Mouse (Mus musculus): ENCODE measurements at regions not wholly inside any gene's neighbourhood (a gene's known extent, or its start where the extent isn't known, plus 50 kb on each side); places are given as distances from the start of the nearest gene placed in this dataset.
A peak's percentile ranks its signal among the peaks of the same experiment; 100 is the strongest.
"Not testable (repeated sequence)": the region's sequence is repeated elsewhere in the genome, so short reads cannot be mapped to it uniquely, and the experiment has no call there.

- DNase-seq: not testable (repeated sequence)
Observed at GRCm38 (mm10) chr12:3188734-3189275, 121.0 kb downstream of the Rab10 start.

DNA sequence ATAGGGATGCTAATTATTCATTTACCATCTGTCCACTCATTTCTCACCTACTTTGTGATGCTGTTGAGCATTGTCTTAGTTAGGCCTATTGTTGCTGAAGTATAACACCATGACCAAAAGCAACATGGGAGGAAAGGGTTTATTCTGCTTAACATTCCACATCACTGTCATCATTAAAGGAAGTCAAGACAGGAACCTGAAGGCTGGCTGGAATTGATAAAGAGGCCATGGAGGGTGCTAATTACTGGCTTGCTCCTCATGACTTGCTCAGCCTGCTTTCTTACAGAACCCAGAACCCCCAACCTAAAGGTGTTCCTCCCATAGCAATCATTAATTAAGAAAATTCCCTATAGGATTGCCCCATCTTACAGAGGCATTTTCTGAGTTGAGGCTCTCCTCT is 121.6 kb downstream of the Rab10 start:
- DNase-seq: no peak

- DNase-seq: no peak
Observed at GRCm38 (mm10) chr12:3173325-3173724, 136.4 kb downstream of the Rab10 start.

DNA sequence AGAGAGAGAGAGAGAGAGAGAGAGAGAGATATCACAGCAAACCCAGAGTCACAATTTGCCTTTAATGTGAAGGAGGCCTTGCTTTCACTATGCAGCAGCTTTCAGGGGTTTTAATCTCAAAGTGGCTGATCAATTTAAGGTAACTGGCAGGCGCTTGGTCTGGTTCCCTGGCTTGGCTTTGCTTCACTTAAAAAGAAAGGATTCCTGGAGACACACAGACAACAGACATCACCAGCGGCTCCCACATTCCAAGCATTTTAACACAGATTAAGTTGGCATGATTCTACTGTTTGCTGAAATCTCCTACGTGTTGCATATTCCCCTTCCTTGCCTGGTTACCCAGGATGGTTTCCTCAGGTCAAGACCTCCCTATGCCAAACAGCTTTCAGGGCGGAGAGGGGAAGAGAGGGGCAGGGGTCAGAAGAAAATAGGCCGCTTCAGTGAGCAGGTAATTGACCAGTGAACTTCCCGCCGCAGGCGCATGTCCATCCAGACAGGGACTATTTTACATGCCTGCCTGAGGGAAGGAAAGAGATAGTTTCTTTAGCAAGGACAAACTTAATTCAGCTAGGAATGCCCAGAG is 140.0 kb downstream of the Rab10 start:
- not testable (repeated sequence) for DNase-seq

GRCm38 (mm10) chr12:3161666-3162065 is 148.1 kb downstream of the Rab10 start:
- not testable (repeated sequence) for DNase-seq

DNA sequence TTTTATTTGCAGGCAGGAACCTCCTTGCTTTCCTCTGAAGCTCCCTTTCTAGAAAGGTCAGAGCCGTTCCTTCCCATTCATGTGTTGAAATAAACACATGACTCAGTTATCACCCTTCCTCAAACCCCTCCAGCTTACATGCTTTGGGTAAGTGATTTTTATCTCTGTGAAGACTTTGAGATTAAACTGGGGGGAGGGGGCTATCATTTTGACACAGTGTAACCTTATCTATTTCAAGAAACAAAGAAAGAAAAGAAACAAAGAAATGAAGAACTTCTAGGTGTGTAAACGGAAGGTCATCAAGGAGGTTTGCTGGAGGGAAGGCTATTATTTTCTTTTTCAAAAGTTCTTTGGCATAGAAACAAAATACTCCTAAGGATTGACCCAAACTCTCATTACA is 151.0 kb downstream of the Rab10 start:
- DNase-seq: not testable (repeated sequence)

DNA sequence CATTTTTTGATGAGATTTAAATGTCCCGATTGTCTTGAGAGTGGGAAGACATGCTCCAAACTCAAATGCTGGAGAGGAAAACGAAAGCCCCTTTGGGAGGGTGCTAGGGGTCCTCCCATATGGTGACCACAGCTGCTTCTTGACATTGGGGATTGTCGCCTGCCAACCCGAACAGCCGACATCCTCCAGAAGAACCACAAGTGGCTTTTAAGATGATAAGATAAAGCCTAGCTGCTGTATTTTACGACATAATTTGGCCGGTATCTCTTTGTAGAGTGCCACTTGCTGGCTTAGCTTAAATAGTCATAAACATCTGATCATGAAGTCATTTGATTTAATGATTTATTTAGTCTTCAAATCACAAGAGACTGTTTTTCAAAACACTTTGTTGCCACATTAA is 156.1 kb downstream of the Rab10 start:
- DNase-seq: not testable (repeated sequence)

GRCm38 (mm10) chr12:3132553-3132952 is 177.2 kb downstream of the Rab10 start:
- not testable (repeated sequence) for DNase-seq

DNA sequence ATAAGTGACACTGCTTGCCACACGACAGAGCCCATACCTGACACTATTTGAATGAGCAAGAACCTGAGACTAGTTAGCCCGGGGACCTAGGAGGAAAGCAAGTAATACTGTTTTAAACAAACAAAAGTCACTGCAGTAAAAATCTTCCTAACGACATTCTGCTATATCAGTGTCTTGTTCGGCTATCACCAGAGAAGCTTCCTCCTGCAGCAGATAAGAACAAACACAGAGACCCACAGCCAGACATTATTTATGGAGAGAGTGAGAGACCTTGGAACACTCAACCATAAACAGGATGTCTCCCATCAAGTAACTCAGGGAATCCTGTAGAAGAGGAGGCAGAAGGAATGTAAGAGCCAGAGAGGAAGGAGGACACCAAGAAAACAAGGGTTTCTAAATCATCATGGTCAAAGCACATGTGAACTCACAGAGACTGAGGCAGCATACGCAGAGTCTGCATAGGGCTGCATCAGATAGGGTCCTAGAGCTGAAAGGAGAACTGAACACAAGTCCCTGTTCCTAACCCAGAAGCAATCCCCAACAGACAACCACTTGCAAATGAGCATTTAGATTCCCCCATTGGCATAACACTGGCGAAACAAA is 178.5 kb downstream of the Rab10 start:
- not testable (repeated sequence) for DNase-seq

- not testable (repeated sequence) for DNase-seq
Observed at GRCm38 (mm10) chr12:3127336-3127735, 182.4 kb downstream of the Rab10 start.

- no peak for DNase-seq
Observed at GRCm38 (mm10) chr12:3124036-3124435, 185.7 kb downstream of the Rab10 start.

DNA sequence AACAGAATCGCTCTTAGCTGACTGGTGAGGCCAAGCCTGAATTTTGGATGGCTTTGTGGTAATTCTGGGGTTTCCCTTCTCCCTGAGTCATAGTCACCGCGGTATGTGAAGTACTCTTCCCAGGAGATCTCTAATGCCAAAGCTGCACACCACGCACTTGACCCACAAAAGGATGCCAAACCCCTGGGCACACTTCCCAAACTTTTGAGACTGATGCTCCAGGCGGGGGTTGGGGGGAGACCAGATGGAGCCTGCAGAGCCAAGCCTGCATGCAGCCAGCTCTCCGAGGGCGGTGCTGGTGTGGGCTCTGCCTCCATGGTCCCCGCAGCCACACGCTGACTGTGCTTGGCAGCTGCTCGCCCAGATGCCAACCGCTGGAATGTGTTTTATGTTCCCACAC is 199.2 kb downstream of the Rab10 start:
- DNase-seq: not testable (repeated sequence)

DNA sequence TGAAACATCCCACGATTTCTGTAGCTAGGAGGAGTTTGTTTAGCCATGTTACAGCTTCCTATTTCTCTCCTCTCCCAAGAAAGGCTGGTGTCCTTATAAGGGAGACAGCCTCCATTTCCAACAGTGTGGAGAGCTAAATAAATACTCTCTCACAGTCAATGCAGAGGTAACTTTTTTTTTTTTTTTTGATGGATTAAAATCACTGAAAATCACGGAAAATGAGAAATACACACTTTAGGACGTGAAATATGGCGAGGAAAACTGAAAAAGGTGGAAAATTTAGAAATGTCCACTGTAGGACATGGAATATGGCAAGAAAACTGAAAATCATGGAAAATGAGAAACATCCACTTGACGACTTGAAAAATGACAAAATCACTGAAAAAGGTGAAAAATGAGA is 200.1 kb downstream of the Rab10 start:
- DNase-seq: peak; percentile 45

DNA sequence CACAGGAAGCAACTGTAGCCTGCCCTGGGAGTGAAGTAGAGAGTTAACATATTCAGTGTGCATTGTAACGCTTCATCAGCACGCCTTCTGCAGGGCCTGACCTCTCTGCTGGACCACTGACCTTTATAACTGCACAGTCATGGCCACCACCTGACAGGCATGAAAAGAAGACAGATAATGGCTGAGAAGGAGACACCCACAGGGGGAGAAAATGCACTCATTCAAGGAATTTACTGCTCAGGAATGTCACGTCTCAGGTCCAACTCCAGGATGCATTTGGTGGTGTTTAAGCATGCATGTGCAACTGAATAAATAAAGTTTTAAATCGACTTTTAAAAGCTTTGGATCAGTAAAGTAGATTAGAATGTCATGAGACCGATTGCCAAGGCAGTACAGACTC is 207.8 kb downstream of the Rab10 start:
- not testable (repeated sequence) for DNase-seq

DNA sequence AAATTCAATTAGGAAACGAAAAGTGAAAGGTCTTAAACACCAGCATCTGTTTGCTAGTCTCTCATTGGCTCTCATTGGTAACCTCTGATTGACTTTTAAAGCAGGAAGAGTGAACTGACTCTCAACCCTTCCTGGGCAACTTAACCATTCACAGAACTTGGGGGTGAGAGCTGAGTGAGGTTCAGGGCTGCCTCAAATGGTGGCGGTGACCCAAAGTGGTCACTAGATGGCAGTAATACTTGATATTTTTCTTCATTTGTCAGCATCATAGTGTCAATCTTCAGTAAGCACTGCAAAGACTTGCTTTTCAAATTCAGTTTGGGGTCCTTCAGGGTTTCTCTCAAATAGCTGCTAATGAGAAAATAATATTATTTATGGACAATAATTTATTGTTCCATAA is 211.6 kb downstream of the Rab10 start:
- DNase-seq: peak; percentile 19

DNA sequence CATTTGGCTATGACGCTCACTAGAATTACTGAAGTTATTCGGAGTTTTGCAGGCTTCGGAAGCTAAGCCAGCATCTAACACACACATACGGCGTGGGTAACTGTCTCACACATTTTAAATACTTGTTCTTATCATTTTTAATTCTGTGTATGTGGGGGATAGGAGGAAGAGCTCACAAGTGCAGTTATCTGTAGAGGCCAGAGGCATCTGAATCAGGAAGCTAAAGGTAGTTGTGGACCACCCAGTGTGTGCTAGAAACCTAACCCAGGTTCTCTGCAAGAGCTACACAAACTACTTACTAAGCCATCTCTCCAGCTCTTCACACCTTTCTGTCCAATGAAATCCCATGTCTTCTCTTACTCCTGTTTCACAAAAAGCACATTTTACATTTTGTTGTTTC is 215.3 kb downstream of the Rab10 start:
- DNase-seq: no peak

- not testable (repeated sequence) for DNase-seq
Observed at GRCm38 (mm10) chr12:3092974-3093373, 216.8 kb downstream of the Rab10 start.

DNA sequence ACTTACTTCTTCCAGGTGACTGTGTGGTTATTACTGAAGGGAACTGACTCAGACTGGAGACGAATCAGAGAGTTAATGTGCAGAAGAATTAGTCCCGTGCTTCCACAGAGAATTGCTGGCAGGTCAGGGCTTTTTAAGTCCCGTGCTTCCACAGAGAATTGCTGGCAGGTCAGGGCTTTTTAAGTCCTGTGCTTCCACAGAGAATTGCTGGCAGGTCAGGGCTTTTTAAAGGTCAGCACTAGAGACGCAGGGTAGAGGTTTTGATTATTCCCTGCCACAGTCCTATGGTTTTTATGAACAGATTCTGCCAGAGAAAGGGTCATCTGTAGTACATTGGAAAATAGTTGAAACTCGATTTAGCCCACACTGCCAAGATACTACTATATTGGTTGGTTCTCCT is 260.2 kb downstream of the Rab10 start:
- not testable (repeated sequence) for DNase-seq

GRCm38 (mm10) chr12:3018446-3018845 is 291.3 kb downstream of the Rab10 start:
- DNase-seq: not testable (repeated sequence)

DNA sequence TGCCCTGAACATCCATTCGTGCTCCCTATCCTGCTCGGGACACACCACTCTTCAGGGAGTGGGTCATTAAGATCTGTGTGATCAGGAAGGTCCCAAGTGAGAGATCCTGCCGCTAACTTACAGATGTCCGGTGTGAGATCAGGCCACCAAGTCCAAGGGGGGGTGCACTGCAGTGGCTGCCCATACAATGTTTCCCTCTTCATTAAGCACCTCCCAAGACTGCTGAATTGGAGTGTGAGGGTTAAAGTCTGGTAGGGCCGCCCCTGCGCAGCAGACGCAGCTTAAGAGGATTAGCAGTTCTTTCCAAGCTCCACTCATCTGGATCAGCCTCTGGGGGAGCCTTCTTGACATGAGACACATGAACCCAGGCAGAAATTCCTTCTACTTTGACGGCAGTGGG is 293.0 kb downstream of the Rab10 start:
- DNase-seq: not testable (repeated sequence)
